In the genomic region with DNA sequence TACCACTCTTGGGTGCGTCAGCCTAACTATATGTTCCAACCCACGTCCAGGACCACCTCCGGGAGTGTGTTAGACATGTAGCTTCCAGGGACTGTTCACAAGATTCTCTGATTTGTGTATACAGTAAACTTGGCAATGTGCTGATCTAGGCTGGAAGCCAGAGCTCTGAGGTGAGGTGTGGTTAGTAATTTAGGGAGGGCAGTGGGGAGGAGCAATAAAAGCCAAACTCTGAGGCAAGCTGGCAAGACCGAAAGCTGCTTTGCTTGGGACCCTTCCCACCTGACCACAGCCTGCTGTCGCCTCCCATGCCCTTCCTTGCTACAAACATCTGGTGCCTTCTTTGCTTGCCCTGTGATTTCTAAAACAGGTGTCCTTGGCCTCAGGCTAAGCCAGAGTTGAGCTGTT, we compare ENCODE assay signal across 14 mouse cellular contexts. TPM values are rescaled to one million over a fixed set of nuclear protein-coding genes. Genes with fewer than 3 reads are reported as not detected.
A peak's percentile ranks its signal among the peaks of the same experiment; 100 is the strongest.
DNase-seq lines count a peak whose midpoint lies in the region; ATAC-seq lines count a peak whose summit lies in the region.
"Had no signal": no experiment of that assay in that cellular context is flagged by ENCODE, and none has a peak within 500 bp of the region (broad histone marks: within the 10 kb centered on the region; RNA-seq: fewer than 3 reads in every experiment).

No protein-coding gene starts in this region.

- ATAC-seq in cerebellum, adult (ENCODE audit: insufficient number of reproducible peaks, low FRiP score, low TSS enrichment): no peak
- 0 out of 2 replicates have a peak, but pooled peaks have one; percentile 25 for ATAC-seq in liver, embryonic 15.5 days (ENCODE audit: insufficient read depth)
- ATAC-seq in embryonic facial prominence, embryonic 14.5 days (ENCODE audit: low read depth): peak; percentile 77

- H3K4me3 ChIP-seq in liver, embryonic 15.5 days (replicated peaks): no peak overlapping the region
- no peak overlapping the region for H3K4me3 ChIP-seq in embryonic facial prominence, embryonic 14.5 days (ENCODE audit: low read depth, low read length)
- H3K4me3 ChIP-seq: heart, embryonic 15.5 days; left cerebral cortex, adult 2 months had no signal

- H3K36me3 ChIP-seq in liver, embryonic 15.5 days (replicated peaks): no peaks in the 10 kb centered on the region
- no peaks in the 10 kb centered on the region for H3K36me3 ChIP-seq in embryonic facial prominence, embryonic 14.5 days (ENCODE audit: control insufficient read depth, insufficient read depth, low read length)
- H3K36me3 ChIP-seq: heart, embryonic 15.5 days had no signal

- H3K27ac ChIP-seq in liver, embryonic 15.5 days (replicated peaks): no peak overlapping the region
- H3K27ac ChIP-seq in embryonic facial prominence, embryonic 14.5 days (replicated peaks; ENCODE audit: low read depth, low read length): 0 out of 2 replicates have a peak overlapping the region, but pooled peaks have one; percentile 0
- H3K27ac ChIP-seq: heart, embryonic 15.5 days; left cerebral cortex, adult 2 months had no signal

- peak; percentile 52 to 61 for DNase-seq in cerebellum, postnatal 10 days
- no peak for DNase-seq in liver
- peak; percentile 88 for DNase-seq in embryonic facial prominence, embryonic 14.5 days (ENCODE audit: low spot score)
- peak; percentile 60 for DNase-seq in lung, postnatal 10 days
- no peak for DNase-seq in embryo, embryonic 11 days
- no peak for DNase-seq in thymus, adult 18-20 months
- DNase-seq: cerebellum, adult 8-10 months; right cerebral cortex, postnatal 14 days; thymus, adult 2 months had no signal

- H3K27me3 ChIP-seq in liver, embryonic 15.5 days: no peaks in the 10 kb centered on the region
- H3K27me3 ChIP-seq in embryonic facial prominence, embryonic 14.5 days (replicated peaks; ENCODE audit: control insufficient read depth, insufficient read depth, low read length): no peaks in the 10 kb centered on the region

- H3K4me2 ChIP-seq in liver, embryonic 15.5 days: no peak overlapping the region
- H3K4me2 ChIP-seq in embryonic facial prominence, embryonic 14.5 days (ENCODE audit: low read depth, low read length): no peak overlapping the region
- H3K4me2 ChIP-seq: heart, embryonic 15.5 days had no signal

- H3K4me1 ChIP-seq in liver, embryonic 15.5 days (replicated peaks): peaks cover 5% of the 10 kb centered on the region; the same call in 1 of the 2 replicates
- H3K4me1 ChIP-seq in embryonic facial prominence, embryonic 14.5 days (ENCODE audit: control insufficient read depth, insufficient read depth, low read length): no peaks in the 10 kb centered on the region

- H3K9me3 ChIP-seq in liver, embryonic 15.5 days (replicated peaks): no peaks in the 10 kb centered on the region
- no peaks in the 10 kb centered on the region for H3K9me3 ChIP-seq in embryonic facial prominence, embryonic 14.5 days (ENCODE audit: control insufficient read depth, low read length)
- H3K9me3 ChIP-seq: heart, embryonic 15.5 days had no signal

- no peak overlapping the region for H3K9ac ChIP-seq in liver, embryonic 15.5 days
- no peak overlapping the region for H3K9ac ChIP-seq in embryonic facial prominence, embryonic 14.5 days (ENCODE audit: low read depth, low read length)
- H3K9ac ChIP-seq: heart, embryonic 15.5 days had no signal

- WGBS in liver, embryonic 15.5 days (ENCODE audit: insufficient replicate concordance): 61% methylated on average over 5 of the region's 5 CpGs
- 50% methylated on average over 4 of the region's 5 CpGs for WGBS in embryonic facial prominence, embryonic 14.5 days

RNA-seq across cellular contexts. Expression of a gene that starts 19.9 kb away (rescaled TPM):
- polyA plus RNA-seq in liver, embryonic 15.5 days (2015; fragmentation: Nextera tagmentation; extraction: Ambion mirVana): 0.07 TPM in 1 of 2 replicates, not detected in the other
- 0.85 and 1.5 TPM in 2 replicates for polyA plus RNA-seq in embryonic facial prominence, embryonic 14.5 days (2014; fragmentation: Nextera tagmentation; extraction: Ambion mirVana)
- polyA plus RNA-seq: C2C12 had no signal

RNA-seq across cellular contexts. Expression of a gene that starts 38.7 kb away (rescaled TPM):
- 47.0 and 60.4 TPM in 2 replicates for polyA plus RNA-seq in liver, embryonic 15.5 days (2015; fragmentation: Nextera tagmentation; extraction: Ambion mirVana)
- 0.51 and 1.5 TPM in 2 replicates for polyA plus RNA-seq in embryonic facial prominence, embryonic 14.5 days (2014; fragmentation: Nextera tagmentation; extraction: Ambion mirVana)
- polyA plus RNA-seq: C2C12; heart, embryonic 15.5 days had no signal

Comparison
In these comparisons a context has a peak if more than half of its experiments do, and no peak if none do; other contexts are left out.
1. DNase-seq: peak in cerebellum, postnatal 10 days (2 of 2), embryonic facial prominence, embryonic 14.5 days (single experiment) and lung, postnatal 10 days (single experiment); none in liver (single experiment), embryo, embryonic 11 days (single experiment) and thymus, adult 18-20 months (0 of 2).
2. RNA of a gene that starts 38.7 kb away (polyA plus RNA-seq): 47.0 to 60.4 TPM in liver, embryonic 15.5 days; 0.51 to 1.5 TPM in embryonic facial prominence, embryonic 14.5 days; every median in the first group is over 10 times any median in the second.